Mouse (Mus musculus) cerebral cortex, adult 2 months (tissue): Measurements from ENCODE around the gene Slc4a7.

Source experiments
- WGBS: fragments of 180-500 bp; shearing (Covaris S2); methylation state at CpG from one replicate; pipeline ENCODE4 v1.1.7; 2018; 5-methylcytosine and 5-hydroxymethylcytosine counted together

Slc4a7 gene

GRCm38 (mm10) chr14:14701710-14702329 is at the start of gene Slc4a7:
TSS of gene Slc4a7 (plus strand) at chr14:14702279.
- 91% methylated on average over 5 of the region's 5 CpGs for WGBS

GRCm38 (mm10) chr14:14670597-14670996 is 31.5 kb upstream of the Slc4a7 start:
- WGBS: 91% methylated on average over 1 of the region's 1 CpGs

GRCm38 (mm10) chr14:14681611-14682010 is 20.5 kb upstream of the Slc4a7 start:
- WGBS: 74% methylated on average over 4 of the region's 4 CpGs

- WGBS: 77% methylated on average over 4 of the region's 4 CpGs
These were observed 17.3 kb upstream of the Slc4a7 start for GRCm38 (mm10) chr14:14684771-14685170.

GRCm38 (mm10) chr14:14686101-14686551 is 16.0 kb upstream of the Slc4a7 start:
- 49% methylated on average over 7 of the region's 7 CpGs for WGBS

GRCm38 (mm10) chr14:14687258-14687890 is 14.7 kb upstream of the Slc4a7 start:
- WGBS: 76% methylated on average over 7 of the region's 7 CpGs

GRCm38 (mm10) chr14:14702399-14703345 is 593 bp downstream of the Slc4a7 start:
- under 1% methylated on average over 65 of the region's 85 CpGs for WGBS

- WGBS: under 1% methylated on average over 60 of the region's 60 CpGs
These were observed 1.3 kb downstream of the Slc4a7 start for GRCm38 (mm10) chr14:14703346-14703871.

GRCm38 (mm10) chr14:14704651-14705050 is 2.6 kb downstream of the Slc4a7 start:
- 85% methylated on average over 2 of the region's 2 CpGs for WGBS

GRCm38 (mm10) chr14:14705126-14705525 is 3.0 kb downstream of the Slc4a7 start:
- 95% methylated on average over 3 of the region's 3 CpGs for WGBS

GRCm38 (mm10) chr14:14706381-14706780 is 4.3 kb downstream of the Slc4a7 start:
- WGBS: 84% methylated on average over 1 of the region's 1 CpGs

GRCm38 (mm10) chr14:14707061-14707460 is 5.0 kb downstream of the Slc4a7 start:
- WGBS: 68% methylated on average over 1 of the region's 1 CpGs

GRCm38 (mm10) chr14:14709021-14709420 is 6.9 kb downstream of the Slc4a7 start:
- 88% methylated on average over 1 of the region's 1 CpGs for WGBS

GRCm38 (mm10) chr14:14715794-14716193 is 13.7 kb downstream of the Slc4a7 start:
- WGBS: 95% methylated on average over 2 of the region's 2 CpGs

GRCm38 (mm10) chr14:14716843-14717242 is 14.8 kb downstream of the Slc4a7 start:
- 88% methylated on average over 6 of the region's 6 CpGs for WGBS

- WGBS: 95% methylated on average over 4 of the region's 4 CpGs
These were observed 16.5 kb downstream of the Slc4a7 start for GRCm38 (mm10) chr14:14718556-14718955.

- 93% methylated on average over 2 of the region's 2 CpGs for WGBS
These were observed 79.1 kb downstream of the Slc4a7 start for GRCm38 (mm10) chr14:14781169-14781568.

GRCm38 (mm10) chr14:14784223-14784622 is 82.1 kb downstream of the Slc4a7 start:
- WGBS: 84% methylated on average over 1 of the region's 1 CpGs

GRCm38 (mm10) chr14:14786979-14787378 is 84.9 kb downstream of the Slc4a7 start:
- WGBS: 93% methylated on average over 1 of the region's 1 CpGs

- 88% methylated on average over 4 of the region's 4 CpGs for WGBS
These were observed 87.9 kb downstream of the Slc4a7 start for GRCm38 (mm10) chr14:14789840-14790470.

- 73% methylated on average over 5 of the region's 5 CpGs for WGBS
These were observed 97.8 kb downstream of the Slc4a7 start for GRCm38 (mm10) chr14:14799861-14800260.
